Mouse (Mus musculus) olfactory bulb, adult 2 months (tissue): ENCODE measurements around the gene Olfr155.

Experiments used
- CTCF ChIP-seq: fragments of 200-500 bp; IDR thresholded peaks from 2 replicates; pipeline ENCODE4 v1.5.1; 2012; ENCODE audit warnings: low read depth, mild to moderate bottlenecking, low read length, moderate library complexity; ENCODE audit not compliant: insufficient read depth
- POLR2A ChIP-seq: fragments of 200-500 bp; IDR thresholded peaks from 2 replicates; pipeline ENCODE4 v1.6.1; 2012; ENCODE audit warnings: mild to moderate bottlenecking, low read depth, low read length, moderate library complexity; ENCODE audit not compliant: insufficient read depth

DNA sequence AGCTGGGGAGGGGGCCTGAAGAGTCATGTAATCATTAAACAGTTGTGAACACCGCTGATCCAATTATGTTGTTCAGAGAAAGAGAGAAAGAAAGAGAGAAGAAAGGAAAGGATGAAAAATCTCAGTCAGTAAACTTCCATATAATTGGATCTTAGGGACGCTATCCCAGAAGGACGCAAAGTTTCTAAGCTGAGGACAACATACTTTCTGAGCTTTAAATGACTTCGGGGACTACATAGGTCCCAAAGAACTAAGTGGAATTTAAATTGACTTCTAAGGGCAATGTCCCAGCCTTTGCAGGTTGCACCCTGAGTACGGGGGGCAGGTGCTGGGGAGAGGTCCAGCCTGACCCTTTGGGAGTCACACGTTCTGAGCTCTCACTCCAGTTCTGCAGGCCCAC is at the start of gene Olfr155:
- TF ChIP-seq POLR2A, result no peak
- no peak for TF ChIP-seq CTCF
